Mouse (Mus musculus): Measurements from ENCODE around the gene Olfr71.

The Olfr71 gene

DNA sequence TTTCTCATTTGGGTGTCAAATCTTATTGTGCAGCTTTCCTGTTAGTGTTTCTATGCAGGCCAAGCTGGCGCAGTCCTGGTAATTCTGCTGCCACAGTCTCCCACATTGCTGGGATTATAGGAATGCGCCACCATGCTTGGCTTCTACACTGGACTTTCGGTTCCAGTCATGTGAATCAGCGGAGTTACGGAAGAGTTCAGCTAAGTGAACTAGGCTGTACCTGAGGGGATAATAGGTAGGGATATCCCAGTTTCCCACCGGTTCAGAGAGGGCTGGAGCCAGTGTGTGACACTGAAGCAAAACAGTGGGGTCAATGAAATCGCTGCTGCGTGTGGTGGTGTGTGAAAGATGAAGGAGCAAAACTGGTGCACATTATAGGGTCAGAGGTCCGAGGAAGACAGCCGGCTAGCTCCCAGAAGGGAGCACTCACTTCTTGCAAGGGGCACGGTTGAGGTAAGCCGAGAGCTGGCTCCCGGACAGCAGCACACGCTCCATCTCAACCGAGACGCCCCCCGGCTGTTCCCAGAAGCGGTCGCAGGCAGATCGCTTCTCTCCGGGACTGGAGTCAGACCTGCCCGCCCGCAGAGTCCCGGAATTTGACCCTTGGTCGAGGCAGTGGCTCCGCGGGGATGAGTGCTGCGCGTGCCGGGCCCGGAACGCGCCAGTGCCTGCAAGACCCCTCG is 54.3 kb downstream of the Olfr71 start:
- no peak for DNase-seq
